Mouse (Mus musculus): Measurements from ENCODE around the gene Foxo1.

The Foxo1 gene

DNA sequence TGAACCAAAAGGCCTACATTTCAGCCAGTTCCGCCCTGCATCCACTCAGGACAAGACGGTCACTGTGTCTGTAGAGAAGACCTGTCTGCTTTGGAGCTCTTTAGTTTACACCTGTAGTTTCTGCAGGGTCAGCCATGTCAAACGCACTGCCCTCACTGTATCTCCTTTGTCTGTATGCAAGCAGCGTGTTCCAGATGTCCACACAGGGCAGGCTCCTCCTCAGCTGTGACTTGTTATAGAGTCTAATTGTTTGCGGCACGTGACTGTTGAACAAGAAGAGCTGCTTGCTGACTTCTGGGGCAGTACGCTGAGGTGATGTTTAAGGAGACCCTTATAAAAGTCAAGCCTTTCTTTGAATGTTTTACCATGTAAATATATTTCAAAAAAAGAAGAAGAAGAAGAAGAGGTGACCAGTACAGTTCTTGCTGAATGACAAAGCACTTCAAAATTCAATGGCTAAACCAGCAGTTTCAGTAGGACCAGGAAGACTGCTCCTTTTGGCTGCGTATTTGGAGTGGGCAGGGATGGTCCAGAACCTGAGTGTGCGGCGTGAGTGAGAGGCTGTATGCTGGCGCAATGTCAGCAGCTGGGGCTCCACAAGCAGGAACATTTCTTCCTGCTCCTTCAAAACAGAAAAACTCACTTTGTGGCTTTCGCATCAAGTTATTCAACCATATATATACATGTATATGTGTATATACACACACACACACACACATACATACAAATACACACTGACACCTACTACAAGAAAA lies 52.6 kb downstream of the Foxo1 start:
- peak in 1 of 2 experiments; percentile 52 for DNase-seq

DNA sequence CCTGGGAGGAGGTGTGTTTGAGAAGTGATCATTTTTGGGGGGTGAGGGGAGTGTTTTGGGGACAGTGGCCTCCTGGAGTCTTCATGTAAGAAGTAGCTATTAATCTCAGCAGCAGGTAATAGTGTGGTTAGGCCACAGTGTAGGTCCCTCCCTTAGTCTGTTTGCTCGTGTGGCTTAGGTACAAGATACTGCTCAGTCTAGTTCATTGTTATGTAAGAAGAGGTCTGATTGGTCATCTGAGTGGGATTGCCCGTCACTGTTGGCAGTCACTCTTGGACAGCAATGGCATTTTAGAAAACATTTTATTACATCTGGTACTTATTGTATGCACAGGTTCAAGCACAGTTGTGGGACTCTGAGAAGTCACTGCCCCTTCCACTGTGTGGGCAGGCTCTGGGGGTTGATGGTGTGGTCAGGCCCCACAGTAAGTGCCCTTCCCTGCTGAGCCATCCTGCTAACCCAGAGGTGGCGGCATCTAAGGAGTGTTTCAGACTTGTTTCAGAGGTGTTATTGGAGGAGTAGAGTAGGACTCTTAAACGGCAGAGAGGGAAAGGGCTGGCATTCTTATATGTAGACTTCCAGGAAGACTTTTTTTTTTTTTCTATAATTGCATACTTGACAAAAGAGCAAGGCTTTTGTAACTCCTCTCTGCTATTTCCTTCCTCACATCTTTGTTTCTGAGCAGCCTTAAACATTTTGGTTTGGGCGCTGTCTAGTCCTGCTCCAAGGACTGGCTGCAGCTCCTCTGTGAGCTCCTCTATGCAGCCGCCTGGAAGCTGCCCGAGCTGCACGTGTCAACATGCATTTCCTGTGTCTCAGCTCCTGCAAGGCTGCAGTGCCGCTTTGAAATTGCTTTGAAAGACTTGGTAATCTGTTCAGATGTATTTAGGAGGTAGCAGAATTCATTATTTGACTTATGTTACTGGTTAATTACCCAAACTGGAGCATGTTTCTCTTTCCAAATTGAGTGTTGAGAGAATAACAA lies 54.6 kb downstream of the Foxo1 start:
- peak in 1 of 2 experiments; percentile 65 for DNase-seq

DNA sequence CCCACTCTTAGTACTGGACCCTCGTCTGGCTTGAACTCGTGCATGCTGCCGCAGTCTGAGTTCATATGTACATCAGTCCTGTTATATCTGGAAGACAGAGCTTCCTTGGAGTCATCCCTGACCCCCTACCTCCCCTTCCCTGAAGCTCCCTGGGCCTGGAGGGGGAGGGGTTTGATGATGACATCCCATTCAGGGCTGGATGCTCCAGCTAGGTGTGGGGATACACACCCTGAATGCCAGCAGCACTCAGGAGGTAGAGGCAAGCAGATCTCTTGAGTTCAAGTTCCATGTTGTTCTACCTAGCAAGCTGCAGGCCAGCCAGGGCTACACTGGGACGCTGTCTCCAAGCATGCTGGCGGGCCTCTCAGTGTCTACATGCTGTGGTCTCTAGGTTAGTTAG lies 56.9 kb downstream of the Foxo1 start:
- no peak for DNase-seq

DNA sequence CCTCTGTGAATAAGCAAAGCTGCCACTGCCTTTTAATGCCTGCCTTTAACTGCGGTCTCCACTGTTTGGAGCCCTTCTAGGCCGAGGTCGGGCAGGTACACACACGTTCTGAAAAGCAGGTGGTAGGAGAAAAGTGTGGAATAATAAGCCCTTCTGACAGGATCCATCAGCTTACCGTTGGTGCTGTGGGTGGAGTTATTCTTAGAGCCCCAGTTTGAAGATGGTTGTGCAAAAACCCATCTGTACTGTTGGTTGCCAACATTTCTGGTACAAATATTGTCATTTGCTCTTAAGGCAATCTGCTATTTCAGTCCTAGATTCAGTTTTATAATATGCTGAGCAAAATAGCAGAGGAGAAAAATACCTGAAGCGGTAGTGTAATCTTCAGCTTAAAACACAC lies 58.6 kb downstream of the Foxo1 start:
- DNase-seq, result no peak

DNA sequence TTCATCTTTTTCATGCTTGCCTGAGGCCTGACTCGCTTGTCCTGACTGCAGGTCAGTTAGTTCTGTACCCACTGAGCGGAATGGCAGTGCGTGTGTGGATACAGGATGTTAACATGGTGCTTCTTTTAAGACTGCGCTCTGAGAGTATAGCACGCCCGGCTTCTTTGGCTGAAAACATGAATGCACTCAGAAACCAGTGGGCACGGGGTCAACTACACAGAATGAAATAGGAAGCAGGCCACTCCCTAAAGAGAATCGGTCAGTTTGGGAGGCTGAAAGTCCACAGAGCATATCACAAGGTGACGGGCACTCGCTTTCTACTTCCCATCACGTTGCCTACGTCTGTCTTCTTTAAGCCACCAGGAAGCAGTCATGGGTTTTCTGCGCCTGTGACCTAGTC lies 59.0 kb downstream of the Foxo1 start:
- DNase-seq, result no peak

DNA sequence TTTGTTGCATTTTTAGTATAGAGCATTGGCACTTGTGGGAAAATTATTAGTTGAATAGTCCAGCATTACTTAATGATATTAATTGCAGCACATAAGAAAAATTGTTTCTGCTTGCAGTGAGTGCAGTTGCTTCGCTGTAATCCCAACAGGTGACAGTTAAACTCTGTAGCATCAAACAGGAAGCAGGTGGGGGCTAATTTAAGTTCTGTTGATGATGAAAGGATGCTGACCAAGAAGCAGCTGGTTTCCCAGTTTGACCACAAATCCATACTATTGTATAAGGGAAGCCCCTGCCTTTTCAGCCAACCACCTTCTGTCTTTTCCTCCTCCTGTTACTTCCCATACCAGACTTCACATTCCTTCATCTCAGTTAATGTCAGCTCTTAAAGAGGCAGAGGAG lies 63.6 kb downstream of the Foxo1 start:
- no peak for DNase-seq

DNA sequence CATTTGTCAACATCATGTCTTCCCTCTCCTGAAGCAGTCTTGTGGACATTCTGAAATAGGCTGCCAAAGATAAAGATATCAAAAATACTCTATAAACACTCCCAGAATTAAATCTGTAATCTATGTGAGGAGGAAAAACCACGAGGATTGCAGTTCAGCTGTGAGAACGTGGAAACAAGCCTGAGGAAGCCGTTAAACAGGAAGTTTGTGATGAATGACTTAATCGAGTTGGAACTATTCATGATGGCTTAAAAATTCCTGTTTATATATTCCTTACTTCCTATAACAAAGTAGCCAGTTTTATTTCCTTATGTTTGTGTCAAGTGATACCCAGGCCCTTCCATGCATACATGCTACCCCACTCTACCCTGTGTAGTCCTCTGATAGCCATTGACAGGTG lies 70.6 kb downstream of the Foxo1 start:
- no peak for DNase-seq

DNA sequence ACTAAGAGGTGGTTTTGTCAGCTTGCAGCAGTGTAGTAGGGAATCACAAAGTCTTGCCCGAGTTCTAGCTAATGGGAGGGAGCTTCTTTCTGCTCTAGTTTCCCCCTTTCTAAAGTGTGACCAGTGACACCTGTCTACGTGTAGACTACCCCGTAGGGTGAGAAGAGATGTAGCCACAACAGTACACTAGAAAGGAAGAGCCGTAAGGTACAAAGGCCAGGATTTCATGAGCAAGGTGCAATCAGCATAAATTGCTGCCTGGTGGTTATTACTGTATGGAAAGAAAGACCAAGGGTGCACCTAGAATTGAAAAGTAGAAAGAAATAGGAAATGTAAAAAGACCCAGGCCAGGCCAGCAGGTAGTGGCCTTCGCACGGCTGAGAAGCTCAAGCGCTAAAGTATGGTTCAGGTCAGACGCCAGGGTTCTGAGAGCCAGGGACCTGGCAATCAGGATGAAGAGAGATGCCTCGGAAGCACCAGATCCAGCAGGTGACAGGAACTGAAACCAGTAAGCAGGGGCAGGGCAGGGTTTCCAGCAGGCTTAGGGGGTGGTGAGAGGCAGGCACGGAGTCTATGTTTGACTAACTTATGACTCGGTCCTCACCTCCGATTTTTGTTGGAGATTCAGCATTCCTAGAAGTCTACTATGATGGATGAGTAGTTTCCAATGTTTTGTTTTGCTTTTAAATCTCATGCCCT lies 72.3 kb downstream of the Foxo1 start:
- DNase-seq, result no peak

DNA sequence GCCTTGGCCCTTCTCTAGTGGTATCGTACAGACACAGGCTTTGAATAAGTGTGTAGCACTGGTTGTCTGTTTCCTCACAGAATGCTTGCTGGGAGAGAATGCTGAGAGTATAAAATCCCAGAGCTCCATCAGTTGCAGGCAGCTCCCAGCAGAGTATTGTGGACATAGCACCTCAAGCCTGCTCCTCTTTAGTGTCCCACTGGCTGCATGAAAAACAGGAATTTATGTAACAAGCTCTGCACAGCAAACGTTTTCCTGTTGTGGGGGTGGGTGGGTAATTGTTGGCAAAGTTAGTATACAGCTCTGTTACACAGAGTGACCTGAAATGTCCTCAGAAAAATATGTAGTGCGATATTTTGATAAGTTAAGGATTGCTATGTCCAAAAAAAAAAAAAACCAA lies 74.1 kb downstream of the Foxo1 start:
- DNase-seq, result no peak

DNA sequence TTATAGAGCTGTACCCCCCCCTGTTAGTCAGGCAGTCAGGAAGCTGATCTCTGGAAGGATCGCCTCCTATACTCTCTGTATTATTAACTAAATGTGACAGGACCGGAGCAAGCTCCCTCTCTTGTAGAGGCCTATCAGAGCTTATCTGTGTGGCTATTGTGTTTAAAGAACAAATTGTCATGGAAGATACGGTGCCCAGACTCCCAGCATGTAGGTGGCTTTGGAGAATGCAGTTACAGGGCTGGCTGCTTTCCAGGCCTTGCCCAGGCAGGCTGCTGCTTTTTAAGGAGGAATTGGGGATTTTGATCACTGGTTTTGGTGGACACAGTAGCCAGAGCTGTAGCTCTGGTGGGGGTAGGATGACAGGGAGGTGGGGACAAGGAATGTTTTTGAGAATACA lies 74.7 kb downstream of the Foxo1 start:
- DNase-seq, result no peak

DNA sequence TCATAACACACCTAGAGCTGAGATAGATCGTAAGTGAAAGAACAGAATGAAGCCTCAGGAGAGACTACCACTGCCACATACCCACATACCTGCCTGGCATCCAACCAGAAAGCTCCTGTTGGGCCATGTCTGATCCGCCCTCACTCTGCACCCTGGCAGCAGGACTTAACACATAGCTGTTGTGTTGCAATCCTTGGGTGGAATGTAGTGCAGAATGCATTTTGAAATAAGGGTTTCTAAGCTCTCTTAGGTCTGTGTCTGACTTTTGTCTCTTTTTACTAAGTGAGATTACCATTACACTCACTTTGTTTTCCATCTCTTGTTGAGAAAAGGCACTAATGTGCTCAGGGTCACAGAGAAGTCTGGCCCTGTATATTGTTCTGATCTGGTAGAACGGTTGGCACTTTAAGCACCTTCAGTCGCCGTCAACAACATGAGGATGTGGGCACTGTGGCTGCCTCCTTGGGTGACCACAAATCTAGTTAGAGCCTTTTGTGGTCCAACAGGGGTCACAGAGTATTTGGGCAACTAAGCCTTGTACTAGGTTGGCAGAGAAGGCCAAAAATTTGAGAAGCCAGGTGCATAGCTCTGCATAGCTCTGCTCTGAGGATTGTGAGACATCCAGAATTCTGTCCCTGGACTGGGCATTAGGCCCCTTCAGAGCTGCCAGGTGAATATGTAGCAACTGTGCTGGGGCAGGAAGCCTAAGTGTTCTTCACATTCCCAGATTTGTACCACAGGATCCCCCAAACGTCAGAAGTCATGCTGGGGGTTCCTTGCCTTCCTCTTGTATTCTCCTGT lies 75.3 kb downstream of the Foxo1 start:
- peak; percentile 59 to 69 for DNase-seq

DNA sequence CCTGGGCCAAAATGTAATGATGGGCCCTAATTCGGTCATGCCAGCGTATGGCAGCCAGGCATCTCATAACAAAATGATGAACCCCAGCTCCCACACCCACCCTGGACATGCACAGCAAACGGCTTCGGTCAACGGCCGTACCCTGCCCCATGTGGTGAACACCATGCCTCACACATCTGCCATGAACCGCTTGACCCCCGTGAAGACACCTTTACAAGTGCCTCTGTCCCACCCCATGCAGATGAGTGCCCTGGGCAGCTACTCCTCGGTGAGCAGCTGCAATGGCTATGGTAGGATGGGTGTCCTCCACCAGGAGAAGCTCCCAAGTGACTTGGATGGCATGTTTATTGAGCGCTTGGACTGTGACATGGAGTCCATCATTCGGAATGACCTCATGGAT lies 77.7 kb downstream of the Foxo1 start:
- DNase-seq, result no peak

DNA sequence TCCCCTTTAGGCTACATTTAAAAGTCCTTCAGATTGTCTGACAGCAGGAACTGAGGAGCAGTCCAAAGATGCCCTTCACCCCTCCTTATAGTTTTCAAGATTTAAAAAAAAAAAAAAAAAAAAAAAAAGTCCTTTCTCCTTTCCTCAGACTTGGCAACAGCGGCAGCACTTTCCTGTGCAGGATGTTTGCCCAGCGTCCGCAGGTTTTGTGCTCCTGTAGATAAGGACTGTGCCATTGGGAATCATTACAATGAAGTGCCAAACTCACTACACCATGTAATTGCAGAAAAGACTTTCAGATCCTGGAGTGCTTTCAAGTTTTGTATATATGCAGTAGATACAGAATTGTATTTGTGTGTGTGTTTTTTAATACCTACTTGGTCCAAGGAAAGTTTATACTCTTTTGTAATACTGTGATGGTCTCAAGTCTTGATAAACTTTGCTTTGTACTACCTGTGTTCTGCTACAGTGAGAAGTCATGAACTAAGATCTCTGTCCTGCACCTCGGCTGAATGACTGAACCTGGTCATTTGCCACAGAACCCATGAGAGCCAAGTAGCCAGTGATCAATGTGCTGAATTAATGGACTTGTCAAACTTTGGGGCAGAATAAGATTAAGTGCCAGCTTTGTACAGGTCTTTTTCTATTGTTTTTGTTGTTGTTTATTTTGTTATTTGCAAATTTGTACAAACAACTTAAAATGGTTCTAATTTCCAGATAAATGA lies 79.0 kb downstream of the Foxo1 start:
- DNase-seq, result peak; percentile 48 to 79

DNA sequence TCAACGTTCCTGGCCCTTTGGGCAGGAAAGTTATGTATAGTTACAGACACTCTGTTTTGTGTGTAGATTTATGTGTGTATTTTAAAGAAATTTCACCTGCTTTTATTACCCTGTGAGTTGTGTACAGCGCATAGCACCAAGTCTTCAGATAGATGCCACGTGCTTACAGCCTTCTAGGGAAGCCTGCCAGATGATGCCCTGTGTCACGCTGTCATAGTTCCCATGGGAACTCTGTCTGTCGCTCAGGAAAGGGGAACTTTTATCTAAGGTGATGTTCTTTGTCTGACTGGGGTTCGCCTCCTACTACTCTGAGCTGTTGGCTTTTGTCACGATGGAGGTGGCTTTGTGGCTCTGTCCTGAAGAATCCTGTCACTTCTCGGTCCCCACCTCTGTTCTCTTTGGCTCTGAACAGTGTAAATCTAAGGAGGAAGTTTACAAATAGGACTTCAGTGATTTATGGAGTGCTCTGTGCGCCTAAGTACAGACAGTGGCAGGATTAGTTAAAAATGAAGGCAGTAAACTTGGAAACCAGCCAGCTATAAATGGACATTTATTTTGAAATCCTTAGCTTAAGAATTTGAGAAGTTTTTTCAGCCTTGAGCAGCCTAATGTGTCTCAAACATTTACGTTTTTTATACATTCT lies 80.0 kb downstream of the Foxo1 start:
- DNase-seq, result no peak

DNA sequence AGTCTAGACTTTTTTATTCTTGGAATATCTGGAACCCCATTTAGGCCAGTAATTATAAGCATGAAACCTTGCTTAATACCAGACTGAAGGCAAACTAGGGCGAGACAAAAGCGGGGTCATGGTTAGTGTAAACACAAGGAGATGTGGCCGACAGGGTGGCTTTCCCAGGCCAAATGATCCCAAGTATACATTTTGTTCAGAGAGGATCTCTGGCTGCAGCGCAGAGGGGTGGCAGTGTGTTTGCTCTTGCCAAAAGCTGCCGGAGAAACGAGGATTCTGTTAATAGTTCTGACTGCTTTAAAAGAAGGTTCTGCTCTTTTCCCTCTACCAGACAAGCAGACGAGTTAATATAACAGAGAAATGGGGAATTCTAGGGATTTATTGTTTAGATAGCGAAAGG lies 82.5 kb downstream of the Foxo1 start:
- DNase-seq, result no peak

DNA sequence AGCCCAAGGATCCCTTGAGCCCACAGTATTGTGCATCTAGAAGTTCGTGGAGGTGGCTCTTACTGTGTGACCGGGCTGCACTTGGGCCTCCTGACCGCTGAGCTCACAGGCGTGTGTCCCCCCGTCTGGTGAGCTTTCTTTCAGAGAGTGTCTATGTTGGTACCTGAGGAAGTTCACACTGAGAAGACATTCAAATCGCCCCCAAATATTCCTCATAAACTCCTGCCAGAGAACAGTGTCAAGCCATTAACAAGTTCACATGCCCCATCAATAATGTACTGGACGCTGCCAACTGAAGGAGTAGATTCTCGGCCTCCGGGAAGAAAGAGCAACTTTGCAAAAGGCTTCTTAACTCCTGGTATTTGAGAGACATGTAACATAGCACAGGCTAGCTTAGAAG lies 83.8 kb downstream of the Foxo1 start:
- DNase-seq, result no peak

DNA sequence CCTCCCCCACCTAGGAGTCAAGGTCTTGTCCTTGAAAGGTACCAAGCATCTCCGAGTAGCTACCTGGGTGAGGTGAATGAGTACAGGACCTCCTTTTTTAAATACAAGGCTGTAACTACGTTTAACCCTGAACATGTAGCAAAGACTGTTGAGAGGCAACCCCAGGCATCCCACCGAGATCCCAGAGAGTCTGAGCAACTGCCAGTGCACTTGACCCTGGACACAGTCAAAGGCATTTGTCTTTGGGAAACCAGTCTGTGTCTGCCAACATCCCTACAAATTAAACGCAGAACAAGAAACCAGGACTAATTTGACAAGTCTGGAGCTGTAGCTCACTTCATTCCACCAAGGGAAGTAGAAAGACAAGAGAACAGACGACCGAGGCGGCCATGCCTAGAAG lies 86.1 kb downstream of the Foxo1 start:
- DNase-seq, result no peak

DNA sequence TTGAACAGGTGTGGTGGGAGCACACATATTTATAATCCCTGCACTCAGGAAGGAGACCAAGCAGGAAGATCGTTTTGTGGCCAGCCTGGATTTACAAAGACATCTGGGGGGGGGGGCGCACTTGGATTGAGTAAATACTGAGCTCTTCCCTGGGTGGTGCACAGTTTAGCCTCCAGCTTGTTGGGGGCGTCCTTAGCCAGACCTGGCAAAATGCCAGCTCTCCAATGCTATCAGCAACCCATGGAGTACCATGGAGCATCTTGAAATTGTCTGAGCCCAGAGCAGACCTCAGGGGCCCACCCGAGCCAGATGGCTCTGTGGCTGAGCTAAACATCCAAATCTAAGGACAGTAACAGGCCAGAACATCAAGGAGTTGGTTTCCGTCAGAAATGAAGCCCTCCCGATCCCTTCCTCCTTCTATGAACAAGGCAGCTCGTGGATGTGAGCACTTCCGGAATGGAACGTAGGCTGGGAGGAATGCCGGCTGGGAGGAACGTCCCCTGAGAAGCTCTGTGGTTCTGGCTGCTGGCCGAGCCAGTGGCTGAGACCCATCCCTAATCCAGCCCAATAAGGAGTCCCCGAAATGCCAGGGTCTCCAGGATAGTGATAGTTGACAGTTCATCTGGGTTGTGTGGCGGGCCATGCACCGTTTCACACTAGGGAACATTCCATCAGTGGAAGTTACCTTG lies 89.3 kb downstream of the Foxo1 start:
- DNase-seq, result no peak

DNA sequence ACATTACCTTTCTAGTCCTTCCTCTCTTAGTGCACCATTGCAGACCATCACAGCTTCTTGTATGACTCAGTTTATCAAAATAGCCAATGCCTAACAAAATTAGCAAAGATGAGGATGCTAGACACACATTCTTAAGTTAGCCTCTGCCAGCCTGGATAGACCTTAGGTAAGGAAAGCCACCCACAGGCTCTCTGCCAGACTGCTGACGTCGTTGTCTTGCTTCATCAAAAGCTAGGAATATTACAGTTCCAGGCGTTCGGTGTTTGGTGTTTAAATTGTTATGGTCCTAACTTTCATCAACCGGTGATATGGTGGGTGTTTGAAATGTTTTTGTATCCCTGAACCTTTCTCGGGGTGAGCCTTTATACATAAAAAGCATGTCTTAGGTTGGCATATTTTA lies 96.4 kb downstream of the Foxo1 start:
- no peak for DNase-seq

DNA sequence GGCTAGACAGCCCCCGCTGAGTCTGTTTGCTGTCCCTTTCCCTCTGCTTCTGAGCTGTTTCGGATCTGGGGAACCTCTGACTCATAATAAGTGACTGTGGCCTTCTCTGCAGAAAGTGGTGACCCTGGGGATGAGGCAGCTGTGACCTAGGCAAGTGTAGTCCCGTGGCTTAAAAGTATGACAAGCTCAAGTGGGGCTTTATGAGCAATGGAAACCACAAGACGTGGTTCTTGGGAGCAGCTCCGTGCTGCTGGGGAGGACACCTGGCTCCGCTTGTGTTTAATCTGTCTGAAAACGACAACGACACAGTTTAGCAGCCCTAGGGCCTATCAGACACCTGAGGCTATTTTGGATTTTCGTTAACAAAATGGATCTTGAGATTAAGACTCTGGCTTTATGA lies 101.1 kb downstream of the Foxo1 start:
- DNase-seq, result no peak

Data from lung, postnatal 4 days (tissue).